Mouse (Mus musculus) granulocyte monocyte progenitor cell, adult 5-6 weeks (primary cell): ENCODE measurements around the gene Tmem72. TPM values are rescaled to one million over a fixed set of nuclear protein-coding genes. Genes with fewer than 3 reads are reported as not detected.

Experiments used
- ATAC-seq: replicated peaks from 2 replicates; pipeline ENCODE4 v1.8.0; 2016; ENCODE audit warnings: mild to moderate bottlenecking, moderate TSS enrichment, inconsistent platforms; ENCODE audit not compliant: poor library complexity, severe bottlenecking
- total RNA-seq, 2 experiments: library from RNA; stranded (forward) in 1 of 2; stranded (reverse) in 1 of 2; fragments of 200-712, 200-1000 nt in 1 of 2; fragments of >200 nt in 1 of 2; fragmentation: Nextera tagmentation in 1 of 2; gene quantifications; 2 replicates each; pipeline ENCODE4 v1.2.3; 2014 to 2017

The Tmem72 gene
- total RNA-seq, 2 experiments from 2014 or later = under 0.01 to 0.24 TPM

DNA sequence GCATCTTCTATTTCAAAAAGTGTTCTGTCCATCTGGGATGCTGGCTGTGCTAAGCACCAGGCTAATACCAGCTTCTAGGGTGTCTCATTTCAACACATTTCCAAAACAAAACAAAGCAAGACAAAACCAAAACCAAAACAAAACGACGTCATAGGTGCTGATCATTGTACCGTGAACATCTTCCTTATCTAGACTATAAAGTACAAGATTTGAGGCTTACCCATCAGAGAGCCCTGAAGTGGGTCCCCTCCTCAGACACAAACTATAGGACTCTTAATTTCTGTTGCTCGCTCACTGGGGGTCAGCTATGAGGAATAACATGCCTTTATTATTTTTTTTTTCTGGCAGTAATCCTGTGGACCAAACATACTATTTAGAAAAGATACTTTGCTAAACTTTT lies 23.1 kb downstream of the Tmem72 start:
- ATAC-seq = no peak

DNA sequence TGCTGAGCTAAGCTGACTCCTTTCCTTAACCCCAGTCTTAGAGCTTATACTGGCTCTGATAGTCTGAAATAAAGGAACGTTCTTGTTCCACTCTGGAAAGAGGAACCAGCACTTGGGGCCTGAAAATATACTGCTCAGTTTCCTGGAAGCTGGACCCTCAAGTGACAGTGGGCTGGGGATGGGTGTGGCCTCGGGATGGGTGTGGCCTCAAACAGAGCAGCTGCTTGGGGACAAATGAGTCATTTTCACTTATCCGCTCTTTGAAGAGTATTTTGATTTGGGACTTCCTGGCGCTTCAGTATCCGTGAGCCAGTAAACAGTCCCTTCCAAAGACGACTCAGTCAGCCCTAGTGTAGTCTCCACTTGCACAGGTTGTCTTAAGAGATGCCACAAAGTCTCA lies 34.4 kb downstream of the Tmem72 start:
- peak; percentile 80 for ATAC-seq

DNA sequence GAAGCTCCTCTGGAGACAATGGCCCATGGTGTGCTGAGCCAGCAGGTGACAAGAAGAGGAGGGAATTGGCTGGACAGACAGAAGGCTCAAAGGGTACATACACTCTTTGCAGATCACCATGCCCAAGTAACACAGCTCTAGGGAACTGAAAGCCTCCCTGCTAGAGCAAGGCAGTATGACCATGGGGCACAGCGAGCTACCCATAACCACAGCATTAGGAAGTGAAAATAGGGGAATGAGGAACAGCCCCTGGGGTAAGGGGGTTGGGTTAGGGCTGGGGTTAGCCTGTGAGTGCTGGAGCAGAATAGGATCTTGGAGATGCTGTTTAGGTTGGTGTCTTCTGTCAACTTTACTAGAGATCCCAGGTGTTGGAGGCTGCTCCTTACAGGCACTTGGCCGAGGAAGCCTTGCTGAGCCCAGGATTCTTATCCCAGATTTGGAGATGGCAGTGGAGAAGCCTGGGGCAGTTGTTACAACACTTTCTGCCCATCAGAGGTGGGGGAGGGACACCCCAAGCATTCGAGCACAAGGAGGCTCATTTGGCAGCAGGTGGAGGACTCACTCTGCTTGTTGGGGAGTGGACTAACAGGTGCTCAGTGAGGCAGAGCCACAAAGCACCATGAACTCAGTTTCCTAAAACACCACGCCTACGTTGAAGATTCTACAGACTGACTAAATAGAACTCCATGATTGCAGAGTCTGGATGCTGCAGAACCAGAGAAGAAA lies 37.0 kb downstream of the Tmem72 start:
- peak; percentile 77 for ATAC-seq

DNA sequence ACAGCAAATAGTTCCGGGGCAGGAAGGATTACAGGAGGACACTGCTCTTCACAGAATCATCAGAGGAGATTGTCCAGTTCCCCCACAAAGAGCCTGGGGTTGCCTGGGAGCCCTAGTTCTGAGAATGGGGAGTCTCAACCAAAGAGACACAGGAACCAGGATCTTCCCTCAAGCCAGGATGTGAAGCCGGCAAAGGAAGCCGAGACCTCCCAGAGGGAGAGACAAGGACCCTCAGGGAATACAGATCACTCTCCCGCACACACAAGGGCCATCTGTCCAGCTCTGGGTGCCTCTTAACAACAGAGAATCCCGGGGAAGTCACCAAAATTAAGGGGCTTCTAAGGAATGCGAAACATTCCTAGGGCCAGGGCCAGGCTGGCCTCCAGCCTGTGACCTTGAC lies 39.4 kb downstream of the Tmem72 start:
- ATAC-seq = no peak

DNA sequence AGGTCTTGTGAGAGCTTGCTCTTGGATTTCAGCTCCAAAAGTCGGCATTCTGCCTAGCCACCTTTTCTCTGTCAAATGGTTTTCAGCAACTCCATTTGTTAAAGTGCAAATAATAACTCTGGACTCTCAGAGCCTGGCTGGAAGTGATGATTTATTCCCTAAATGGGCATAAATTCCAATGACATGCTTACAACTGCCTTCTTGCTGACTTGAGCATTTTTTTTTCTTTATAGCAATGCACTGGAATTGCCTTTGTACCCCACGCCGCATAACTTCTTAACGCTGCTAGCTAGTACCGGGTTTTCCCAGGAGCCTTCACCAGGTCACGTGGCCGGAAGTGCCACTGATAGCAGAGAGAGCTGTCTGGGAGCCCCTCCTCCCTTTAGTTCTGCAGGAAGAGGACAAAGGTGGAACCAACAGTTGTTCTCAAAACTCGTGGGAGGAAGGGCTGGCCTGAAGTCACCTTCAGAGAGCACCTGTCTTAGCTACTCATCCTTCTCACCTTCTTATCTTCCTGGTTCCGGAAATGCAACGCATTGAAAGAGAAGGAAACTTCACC lies 40.3 kb downstream of the Tmem72 start:
- ATAC-seq = no peak

DNA sequence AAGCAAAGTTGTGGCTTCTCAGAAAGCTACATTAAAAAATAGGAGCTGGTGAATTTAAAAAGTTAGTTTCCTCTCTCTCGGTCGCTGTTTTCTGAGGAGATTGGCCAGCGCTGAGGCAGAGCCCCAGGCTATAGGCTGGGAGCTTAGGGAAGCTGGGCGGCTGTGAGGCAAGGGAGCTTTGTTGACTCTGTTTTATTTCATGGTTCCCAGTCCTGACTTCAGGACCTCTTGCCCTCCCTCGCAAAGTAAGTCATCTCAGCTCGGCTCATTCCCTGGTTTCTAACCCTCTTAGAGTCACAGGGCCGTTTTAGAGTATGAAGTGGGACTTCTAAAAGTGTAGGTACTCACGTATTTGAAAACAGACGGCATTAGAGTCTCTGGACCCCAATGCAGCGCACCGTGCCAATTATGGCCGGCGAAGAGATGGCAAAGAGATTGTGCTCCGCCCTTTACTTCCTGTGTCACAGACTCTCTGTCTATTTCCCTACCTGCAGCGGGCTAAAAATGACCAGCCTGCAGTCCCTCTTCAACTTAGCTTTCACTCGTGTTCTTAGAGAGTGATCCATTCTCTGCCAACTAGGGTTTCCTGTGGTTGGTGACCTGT lies 42.3 kb downstream of the Tmem72 start:
- ATAC-seq = peak; percentile 17; the same call in 1 of the 2 replicates

DNA sequence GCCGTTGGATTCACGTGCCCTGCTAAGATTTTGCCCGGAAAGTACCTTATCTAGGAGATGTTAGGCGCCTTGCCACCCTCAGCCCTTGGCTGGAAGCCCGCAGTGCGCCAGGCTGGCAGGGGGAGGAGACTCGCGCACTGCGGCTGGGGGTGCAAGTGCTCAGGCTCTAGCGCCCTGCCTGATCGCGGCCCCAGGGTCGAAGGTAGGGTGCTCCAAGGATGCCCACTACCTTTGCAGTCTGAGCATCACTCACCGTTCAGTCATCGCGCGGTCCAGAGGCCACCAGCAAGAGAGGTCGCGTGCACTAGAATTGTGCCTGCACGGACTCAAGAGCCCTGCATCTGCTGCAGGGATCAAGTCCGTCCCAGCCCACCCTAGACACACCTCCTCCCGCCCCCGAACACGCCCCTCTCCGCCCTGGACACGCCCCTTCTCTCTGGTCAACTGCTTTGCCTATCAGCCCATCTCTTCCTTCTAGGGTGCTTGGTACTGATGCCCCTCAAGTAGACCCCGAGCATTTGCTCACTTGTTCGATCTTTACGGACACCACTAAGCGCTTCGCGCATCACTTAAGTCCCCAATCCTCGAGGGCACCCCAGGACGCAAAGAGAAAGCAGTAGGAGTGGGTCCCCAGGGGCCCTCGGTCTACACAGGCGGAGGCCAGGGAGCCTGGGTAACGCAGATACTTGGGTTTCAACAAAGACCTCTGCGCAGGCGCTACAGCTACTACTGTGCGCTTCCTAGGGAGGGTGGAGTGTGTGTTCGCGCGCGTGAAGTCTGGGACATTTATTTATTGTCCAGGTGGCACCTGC lies 43.0 kb downstream of the Tmem72 start, which contains the start of gene Rassf4:
Gene Rassf4, minus strand, starts transcription at position 482 of the 812 bp plus-strand sequence.
- ATAC-seq = peak; percentile 64

DNA sequence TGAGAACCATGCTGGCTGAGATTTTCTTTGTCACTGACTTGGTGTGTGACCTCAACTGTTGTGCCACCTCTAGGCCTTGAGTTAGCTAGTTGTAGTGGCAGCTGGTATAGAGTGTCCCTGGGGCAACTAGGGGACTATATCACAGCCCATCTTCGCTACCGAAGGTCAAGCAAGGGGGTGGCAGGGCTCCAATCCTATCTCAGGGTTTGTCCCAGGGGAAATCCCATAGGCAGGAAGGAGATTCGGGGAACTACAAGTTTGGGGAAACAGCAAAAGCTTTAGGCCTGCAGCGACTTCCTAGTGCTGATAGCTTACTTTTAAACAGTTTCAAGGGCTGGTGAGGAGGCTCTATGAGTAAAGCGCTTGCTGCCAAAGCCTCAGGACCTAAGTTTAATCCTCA lies 44.4 kb downstream of the Tmem72 start:
- no peak for ATAC-seq

DNA sequence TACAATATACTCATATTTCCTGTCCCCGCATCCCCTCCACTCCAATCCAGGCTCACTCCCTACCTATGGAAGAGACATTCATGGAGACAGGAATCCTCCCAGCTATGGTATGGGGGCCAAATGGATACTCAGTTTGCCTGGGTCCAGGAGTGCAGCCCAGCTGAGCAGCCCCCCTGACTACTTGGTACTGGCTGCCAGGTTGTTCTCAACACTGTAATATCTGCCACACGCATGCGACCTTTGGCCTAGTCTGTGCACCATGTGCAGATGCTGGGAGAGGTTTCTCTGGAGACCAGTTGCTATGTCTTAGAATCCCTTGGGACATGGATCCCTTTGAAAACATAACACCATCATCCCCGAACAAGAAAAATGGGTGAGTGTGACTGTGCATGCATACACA lies 44.9 kb downstream of the Tmem72 start:
- ATAC-seq = no peak

DNA sequence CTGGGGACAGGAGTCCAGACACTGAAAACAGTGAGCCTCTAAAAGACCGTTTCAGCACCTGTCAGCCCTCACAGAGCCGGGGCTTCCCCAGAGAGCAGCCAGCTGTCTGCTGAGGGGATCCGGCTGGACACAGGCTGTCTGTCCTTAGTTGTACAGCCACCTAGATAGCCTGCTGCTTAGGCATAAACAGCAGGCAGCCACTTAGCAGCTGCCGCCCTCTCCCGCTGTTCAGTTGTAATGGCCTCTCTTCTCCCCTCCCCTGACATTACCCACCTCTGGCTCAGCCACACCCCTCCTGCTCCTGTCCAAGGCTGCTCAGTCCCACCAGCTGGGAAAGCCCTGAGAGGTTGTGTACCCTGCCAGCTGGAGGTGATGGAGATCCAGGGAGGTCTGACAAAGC lies 45.7 kb downstream of the Tmem72 start:
- no peak for ATAC-seq

DNA sequence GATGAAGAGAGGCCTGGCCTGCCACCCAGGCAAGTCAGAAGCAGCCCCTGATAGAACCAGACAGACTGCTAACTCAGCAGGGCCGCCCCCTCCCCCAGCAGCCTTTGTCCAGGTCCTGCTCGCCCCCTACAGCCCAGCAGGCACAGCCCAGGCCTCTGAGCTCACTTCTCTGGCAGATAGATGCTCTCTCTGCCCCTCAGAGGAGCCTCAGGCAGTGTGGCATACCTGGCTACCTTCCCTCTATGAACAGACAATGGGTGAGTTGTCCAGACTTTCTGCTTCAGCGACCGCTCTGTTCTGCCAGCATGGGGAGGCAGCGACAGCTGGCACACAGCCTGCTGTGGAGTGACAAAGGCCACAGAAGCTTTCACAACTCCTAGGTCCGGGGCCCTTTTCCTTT lies 46.6 kb downstream of the Tmem72 start:
- ATAC-seq = 0 out of 2 replicates have a peak, but pooled peaks have one; percentile 4

DNA sequence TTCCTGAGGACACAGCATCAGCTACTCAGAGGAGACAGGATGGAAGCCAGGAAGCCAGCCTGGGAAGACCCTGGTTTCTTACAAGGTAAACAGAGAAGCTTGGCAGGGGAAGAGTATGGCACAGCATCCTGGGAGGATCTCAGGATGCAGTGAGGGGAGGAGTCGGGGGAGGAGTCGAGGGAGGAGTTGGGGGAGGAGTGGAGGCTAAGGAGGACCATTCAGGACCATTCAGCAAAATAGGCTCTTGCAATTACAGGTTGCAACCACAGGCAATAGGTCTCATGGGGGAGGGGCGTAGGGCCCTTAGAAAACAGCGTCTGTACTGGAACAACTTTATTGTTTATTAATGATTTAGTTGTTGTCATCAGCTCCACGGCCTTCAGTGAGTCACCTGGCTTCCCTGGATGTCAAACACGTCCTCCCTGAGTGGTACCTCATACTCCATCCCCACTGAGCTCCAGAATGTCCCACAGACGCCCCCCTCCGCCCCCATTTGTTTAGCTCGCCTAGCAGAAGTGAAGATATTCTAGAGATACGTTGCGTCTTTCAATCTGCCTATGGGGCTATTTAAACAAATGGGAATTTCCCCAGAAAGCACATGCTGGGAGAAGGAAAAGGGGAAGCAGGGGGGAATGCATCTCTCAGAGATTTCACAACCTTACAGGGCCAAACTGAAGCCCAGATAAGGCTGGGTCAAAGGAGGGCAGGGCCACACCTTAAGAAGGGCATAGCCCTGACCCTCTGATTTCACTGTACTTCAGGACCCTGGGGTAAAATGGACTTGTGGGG lies 47.8 kb downstream of the Tmem72 start:
- ATAC-seq = peak; percentile 36

DNA sequence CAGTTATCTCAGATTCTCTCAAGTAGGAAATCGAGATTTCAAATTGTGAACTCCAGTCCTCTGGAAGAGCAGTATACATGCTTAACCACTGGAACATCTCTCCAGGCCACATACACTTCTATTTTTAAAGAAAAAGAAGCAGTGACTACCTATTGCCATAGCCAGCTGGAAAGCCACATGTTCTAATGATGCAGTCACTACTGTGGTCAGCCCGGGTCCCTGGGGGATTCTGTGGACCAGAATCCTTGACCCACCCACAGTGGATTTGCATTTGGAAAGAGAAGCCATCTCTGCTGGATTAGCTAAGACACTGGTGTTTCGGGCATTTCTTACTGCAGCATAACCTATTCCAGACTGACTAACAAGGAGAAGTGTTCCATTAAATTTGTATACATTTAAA lies 49.3 kb downstream of the Tmem72 start:
- ATAC-seq = no peak

DNA sequence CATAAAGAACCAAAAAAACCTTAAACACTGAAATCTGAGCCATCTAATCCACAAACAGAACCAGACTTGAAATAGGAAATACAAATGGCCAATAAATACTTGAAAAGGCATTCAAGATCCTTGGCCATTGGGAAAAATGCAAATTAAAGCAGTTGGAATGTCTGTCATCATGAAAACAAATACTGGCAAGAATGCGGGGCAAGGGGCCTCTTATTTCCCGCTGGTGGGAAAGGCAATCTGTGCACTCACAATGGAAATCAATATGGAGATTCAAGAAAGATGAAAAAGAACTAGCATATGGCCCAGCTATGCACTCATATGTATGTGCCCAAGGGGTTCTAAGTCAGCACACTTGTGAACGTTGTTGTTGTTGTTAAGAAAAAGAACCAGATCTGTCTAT lies 49.8 kb downstream of the Tmem72 start:
- ATAC-seq = no peak

DNA sequence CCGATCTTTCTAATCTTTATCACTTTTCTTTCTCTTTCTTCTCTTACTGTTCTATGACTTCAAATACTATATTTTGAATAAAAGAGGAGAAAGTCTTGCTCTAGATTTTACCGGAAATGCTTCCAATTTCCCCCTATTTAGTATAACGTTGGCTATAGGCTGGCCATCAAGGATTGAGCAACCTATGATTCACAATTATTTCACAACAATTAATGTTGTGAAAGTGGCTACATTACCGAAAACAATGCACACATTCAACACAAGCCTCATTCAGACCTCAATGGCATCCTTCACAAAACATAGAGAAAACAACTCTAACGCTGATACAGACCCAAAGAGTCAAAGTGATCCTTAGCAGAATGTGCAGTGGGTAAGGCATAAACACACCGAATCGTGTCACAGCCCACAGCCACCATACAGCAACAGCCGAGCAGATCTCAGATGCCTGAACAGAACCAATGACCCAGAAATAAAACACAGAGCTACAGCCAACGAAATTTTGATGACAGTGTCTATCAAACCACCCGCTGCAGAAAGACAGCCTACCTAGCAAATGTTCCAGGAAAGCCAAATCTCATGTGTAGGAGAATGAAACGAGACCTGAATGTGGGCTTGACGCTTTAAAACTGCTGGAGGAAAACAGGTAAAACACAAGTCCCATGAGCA lies 50.5 kb downstream of the Tmem72 start:
- peak; percentile 36 for ATAC-seq

DNA sequence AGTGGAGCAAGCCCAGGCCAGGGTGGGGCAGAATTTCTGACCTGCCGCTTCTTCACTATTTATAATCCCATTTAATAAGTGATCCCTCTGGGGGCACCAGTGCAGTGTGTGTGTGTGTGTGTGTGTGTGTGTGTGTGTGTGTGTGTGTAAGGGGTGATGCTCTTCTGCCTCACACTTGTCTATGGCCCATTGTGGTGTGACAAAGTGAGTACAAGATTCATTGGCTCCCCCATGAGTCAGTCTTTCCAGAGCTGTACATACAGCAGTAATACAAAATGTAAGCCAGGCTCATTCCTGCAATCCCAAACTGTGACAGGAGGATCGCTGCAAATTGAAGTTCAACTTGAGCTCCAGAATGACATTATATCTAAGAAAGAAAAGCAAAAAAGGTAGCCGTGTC lies 51.9 kb downstream of the Tmem72 start:
- no peak for ATAC-seq

DNA sequence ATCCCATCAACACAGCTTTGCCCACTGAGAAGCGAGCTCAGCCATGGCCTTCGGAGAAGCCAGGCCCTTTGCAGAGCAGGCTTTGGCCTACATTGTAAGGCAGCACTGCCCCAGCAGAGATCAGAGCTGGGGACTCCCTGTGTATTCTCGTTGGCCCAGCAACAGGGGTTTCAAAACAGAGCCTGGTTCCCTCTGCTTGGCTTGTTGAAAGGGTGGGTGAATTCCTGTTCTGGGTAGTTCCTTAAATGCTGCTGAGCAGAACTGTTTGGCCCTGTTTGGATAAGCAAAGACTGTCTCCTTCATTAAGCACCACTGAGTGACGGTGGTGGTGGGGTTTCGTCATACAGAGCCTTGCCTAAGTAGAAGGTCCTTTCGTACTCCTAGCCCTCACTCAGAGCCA lies 52.7 kb downstream of the Tmem72 start:
- peak; percentile 82 for ATAC-seq

DNA sequence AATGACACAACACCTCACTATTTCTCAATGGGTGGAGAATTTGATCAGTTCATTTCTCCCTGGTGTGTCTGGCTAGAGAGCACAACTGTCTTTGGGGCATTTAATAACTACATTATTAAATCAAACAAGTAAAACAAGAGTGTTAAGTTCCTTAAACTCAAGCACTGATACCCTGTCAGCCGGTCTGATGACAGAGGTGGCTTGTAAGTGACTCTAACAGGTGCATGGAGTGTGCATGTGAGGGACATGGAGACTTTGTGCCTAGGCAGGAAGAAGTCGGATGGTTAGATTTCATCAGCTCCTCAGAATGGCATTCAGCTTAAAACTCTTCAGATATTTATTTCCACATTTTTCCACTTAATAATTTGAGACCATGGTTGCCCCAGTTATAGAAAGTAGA lies 53.3 kb downstream of the Tmem72 start:
- no peak for ATAC-seq

DNA sequence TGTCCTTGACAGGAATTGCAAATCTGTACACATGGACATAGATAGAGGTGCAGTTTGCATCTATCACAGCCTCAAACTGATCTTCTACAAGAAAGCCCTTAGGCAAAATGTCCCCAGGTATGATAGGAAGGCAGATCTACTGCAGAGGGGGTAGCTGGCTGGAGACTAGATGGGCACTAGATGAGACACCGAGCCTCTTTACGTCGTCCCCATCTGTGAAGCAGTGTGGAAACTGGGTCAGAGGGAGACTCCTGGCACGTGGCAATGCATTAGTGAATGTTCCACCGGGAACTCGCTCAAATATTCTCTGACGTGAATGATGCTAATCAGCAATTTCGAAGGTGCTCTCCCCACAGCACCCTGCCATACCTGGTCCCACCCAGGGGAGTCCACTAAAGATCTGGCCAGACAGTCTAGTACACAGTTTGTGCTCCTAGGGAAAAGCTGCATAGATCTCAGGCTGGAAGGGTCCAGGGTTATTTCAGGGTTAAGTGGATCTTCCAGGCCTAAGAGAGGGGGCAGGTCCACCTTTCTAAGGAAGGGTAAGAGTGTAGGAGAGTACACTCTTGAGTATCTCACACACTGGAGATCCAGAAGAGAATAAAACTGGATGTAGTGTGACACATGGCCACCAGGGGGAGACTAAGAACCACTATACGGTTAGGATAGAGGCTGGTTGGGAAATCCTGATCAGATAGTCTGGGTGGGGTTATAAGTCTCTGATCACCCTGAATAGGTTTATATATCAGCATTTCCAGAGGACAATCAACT lies 62.8 kb downstream of the Tmem72 start:
- peak; percentile 68 for ATAC-seq
